Mouse (Mus musculus) spleen, adult 12 weeks (tissue): ENCODE measurements around the gene Adipor2.

Experiments used
- DNase-seq: peaks from one replicate; pipeline ENCODE4 v3.0.0; 2022; ENCODE audit warnings: low spot score

Adipor2 gene

DNA sequence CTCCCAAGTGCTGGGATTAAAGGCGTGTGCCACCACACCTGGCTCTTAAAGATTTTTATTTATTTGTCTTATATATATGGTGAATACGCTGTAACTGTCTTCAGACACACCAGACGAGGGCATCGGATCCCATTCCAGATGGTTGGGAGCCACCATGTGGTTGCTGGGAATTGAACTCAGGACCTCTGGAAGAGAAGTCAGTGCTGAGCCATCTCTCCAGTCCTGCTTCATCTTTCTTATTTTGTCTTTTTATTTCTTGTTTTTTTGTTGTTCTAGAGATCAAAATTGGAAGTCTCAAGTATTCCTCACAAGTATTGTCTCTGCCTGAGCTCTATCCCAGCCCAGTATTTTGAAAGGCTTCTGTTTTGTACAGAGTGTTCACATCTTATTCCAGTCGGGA is 2.9 kb upstream of the Adipor2 start:
- DNase-seq, result no peak

DNA sequence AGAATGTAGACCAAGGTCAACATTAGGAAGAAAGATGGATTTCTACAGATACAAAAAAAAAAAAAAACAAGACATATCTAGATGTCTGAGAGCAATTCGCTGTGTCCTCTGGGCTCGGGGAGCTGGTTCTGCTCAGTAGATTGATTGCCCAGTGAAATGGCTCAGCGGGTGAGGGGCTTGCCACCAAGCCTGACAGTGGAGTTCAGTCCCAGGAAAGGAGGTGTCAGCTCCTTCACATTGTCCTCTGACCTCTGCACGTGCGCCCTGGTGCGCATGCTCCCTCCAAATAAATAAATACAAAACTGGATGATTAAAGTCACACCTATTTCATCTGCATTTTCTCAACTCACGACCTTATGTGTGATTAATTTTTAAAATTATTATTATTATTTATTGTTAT is 1.9 kb upstream of the Adipor2 start:
- DNase-seq, result no peak

DNA sequence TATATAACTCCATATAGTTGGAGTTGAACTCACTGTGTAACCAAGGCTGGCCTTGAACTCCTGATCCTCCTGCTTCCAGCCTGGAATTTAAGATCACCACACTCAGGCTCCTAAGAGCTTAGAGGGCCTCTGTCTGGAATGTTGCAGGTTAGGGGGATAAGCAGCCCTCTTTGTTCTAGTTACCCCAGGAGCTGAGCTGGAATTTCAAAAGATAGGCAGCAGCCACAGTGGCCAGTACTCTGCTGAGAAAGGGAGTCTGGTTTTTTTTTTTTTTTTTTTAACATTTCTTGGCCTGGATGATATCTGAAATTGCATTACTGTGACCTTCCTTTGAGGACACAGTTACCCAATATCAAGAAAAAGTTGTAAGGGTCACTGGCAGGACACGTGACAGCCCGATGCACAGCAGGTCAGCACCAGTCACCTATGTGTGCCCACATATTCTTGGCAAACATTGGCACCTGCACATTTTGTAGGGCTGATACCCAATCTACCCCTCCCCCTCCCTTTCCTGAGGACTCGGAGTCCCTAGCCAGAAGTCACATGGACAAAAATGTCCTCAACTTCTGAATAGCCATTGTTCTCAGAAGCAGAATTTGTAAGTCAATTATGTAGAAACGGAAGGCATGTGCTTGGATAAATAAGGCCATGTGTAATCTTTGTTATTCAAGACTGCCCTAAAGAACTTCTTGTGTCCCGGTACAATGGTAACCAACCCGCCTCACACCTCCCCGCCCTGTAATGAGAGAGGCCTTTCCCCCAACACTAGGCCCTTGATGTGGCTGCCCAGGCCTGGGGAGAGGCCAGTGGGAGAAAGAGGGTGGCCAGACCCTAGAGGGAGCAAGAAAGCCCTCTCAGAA is 1.1 kb upstream of the Adipor2 start:
- DNase-seq, result no peak

DNA sequence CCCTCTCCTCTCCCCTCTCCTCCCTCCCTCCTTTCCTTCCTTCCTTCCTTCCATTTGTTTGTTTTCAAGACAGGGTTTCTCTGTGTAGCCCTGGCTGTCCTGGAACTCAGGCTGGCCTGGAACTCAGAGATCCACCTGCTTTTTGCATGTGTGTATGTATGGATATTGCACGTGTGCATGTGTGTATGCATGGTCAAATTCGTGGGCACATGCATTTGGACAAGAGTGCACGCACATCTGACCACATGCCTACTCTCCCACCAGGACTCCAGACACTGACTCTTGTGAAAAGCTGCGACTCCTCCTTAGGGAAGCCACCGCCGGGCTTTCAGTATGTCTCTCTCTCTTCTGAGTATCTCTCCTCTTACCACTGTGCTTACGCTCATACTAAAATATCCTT is 317 bp upstream of the Adipor2 start:
- no peak for DNase-seq

DNA sequence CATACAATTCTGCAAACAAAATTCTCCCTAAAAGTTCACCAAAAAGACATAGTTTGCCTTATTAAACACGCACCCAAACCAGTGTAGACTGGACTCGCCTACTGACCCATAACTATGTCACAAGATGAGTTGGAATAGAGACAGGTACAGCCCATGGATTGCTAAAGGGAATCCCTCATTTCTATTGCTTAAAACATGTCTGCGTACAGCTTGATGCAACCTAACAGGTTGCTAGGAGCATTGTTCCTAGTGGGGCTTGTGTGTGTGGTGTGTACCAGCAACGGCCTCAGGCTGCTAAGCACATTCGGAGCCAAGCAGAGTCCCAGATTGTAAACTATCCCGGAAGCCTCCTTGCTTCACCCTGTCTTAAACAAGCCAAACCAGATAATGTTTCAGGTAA is 861 bp downstream of the Adipor2 start:
- no peak for DNase-seq

DNA sequence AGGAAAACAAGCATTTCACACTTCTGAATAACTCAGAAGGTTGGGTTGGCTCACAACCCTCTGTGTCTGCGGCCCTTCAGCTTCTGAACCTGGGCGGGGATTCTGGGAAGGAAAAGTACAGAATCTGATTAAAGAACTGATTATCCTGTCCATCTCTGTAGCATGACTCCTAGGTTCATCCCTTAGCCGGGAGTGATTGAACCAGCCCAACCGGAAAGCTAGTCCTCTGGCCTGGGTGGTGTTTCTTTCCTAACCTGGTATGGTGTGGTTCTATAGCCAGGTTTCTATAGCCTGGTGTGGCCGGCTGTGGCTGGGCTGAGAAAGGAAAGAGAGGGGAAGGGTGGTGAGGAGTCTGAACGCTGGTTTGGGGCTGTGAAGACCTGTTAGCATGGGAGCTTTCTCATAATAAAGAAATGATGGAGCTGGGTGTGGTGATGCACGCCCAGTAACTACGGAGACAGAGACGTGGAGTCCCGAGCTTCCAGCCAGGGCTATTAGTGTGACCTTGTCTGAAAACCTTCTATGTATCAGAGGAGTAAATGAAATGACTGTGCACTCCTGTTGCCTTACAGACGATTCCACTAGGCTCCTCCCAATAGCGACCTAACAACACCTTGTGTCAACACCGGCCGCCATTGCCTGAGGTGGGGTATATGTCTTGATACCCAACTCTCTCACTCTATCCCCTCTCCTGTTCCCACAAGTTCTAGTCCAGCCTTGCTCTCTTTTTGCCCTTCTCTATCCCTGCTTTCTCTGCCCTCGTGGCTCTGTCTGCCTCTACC is 3.1 kb downstream of the Adipor2 start:
- DNase-seq, result no peak

DNA sequence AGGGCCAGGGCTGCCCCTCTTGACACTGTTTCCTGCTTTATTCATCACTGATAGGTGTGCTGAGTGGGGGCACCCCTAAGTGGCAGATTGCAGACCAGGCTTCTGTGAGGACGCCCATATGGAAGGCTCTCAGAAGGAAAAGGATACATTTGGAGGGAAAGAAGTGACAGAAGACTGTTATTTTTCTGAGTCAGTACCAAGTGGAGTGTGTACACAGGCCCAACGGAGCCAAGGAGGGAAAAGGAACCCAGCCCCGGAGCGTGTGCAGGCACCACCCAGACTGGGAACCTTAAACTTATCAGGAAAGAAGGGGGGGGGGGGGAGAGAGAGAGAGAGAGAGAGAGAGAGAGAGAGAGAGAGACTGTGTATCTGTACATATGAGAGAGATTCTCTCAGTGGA is 4.9 kb downstream of the Adipor2 start:
- DNase-seq, result no peak

DNA sequence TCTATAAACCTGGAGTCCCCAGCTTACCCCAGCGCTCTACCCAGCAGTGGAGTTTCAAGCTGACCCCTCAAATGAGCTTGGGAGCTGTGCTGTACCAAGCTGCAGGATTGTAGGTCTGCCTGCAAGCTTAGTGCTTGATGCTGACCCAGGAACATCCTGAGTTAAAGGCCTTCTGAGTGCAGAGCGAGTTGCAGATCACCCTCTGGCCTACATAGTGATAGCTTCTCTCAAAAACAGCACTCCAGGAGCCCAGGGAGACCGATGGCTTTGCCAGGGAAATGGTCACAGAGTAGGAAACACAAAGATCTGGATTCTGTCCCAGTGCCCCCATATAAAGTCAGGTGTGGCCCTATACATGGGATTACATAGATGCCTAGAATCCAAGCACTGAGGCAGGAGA is 6.0 kb downstream of the Adipor2 start:
- no peak for DNase-seq

DNA sequence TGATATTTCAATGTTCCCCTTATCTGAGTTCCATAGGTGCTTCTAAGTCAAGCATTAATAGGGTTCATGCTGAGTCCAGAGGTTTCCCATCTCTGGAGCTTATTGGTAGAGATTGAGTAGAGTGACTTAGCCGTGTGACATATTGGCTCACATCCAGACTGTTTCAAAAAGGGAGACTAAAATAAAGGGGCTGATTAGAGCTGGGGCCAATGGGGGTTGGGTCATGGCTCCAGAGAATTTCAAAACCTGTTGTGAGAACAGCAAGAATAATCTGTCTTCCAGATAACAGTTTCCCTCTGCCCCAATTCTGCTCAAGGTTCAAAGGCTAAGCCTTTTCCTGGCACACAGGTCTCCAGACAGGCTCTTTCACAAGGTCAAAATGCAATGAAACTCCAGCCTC is 7.7 kb downstream of the Adipor2 start:
- DNase-seq, result no peak

DNA sequence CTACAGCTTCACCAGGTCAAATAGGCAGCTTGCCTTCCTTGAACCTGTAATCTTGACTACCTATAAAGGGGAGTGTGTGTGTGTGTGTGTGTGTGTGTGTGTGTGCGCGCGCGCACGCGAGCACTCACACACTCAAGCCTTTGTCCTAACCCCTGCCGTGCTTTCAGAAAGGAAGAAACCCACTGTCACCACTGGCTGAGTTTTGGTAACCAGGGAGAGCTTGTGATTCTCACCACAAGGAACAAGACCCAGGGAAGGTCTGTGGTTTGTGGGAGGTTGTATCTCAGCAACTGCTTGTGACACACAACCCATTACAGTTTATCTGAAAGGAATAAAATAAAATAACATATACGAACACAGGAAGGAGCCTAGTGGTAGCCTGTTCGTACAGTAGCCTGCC is 8.9 kb downstream of the Adipor2 start:
- DNase-seq, result no peak

DNA sequence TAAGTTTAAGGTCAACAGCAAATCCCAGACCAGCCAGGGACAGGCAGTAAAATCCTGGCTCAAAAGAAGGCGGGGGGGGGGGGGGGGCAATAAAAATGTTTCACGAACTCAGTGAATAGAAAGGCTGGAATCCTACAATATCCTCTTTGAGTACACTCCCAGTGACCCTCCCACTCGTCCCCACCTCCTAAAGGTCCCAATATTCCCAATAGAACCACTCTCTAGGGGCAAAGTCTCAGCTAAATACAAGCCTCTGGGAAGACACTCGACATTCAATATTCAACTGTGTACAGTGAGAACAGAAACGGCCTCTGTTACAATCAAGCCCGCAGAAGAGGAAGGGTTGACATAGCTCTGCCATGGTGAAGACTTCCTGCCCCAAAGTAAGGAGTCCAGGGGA is 9.7 kb downstream of the Adipor2 start:
- no peak for DNase-seq

DNA sequence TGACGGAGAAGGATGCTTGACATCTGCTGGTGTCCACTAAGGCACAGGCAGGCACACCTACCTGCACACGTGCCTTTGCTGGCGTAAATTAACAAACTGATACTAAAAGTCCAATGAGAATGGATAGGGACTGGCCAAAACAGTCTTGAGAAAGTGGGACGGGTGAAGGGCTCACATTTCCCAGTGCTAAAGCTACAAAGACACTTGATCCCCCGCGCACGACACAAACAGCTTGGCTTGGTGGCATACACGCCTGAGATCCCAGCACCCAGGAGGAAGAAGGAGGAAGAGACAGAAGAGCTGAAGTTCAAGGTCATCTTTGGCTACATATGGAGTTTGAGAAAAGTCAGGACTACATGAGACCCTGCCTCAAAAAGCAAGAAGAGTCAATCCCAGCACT is 11.0 kb downstream of the Adipor2 start:
- DNase-seq, result no peak

DNA sequence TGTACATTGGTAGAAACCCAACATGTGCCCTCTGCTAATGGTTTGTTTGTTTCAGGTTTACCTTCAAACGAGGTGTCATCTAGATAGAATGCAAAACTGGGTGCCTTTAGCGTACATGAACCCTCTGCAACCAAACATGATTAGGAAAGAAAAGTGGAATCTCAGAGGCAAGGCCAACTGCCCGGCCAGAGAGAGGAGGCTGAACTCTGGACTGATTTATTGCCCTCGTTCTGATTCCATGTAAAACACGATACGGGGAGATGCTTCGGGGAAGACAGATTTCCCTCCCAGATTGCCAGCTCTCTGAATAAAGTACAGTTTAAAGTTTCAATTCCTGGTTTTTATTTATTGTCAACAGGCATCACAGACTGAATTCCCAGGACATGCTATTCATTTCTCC is 12.2 kb downstream of the Adipor2 start:
- DNase-seq, result no peak

DNA sequence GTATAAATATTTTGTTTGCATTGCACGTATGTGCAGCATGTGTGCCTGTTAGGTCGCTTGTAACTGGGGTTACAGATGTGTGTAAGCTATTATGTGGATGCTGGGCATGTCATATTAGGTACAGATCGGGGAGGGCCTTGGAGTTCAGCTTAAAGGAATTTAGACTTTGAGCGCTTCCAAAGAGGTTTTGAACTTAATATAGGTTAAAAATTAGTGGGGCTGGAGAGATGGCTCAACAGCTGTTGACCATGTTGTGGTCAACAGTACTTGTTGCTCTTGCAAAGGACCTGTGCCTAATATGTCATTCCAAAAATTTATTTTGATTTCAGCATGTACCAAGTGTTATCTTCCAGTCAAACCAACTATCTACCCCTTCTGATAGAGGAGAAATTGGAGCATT is 12.7 kb downstream of the Adipor2 start:
- no peak for DNase-seq

DNA sequence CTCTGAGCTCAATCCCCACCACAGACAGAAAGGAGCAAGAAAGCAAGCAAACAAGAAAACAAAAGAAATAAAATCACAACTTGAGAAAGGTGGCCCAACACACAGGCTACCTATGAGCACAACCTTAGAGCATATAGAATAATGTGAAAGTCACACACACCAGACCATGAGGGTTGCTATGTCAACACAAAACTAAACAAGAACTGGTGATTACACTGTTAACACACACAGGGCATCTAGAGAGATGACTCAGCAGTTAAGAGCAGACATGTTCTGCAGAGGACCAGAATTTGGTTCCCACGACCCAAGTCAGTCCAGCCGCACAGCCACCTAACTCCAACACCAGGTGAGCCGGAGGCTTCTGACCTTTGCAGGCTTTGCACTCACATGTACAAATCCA is 14.5 kb downstream of the Adipor2 start:
- DNase-seq, result no peak

DNA sequence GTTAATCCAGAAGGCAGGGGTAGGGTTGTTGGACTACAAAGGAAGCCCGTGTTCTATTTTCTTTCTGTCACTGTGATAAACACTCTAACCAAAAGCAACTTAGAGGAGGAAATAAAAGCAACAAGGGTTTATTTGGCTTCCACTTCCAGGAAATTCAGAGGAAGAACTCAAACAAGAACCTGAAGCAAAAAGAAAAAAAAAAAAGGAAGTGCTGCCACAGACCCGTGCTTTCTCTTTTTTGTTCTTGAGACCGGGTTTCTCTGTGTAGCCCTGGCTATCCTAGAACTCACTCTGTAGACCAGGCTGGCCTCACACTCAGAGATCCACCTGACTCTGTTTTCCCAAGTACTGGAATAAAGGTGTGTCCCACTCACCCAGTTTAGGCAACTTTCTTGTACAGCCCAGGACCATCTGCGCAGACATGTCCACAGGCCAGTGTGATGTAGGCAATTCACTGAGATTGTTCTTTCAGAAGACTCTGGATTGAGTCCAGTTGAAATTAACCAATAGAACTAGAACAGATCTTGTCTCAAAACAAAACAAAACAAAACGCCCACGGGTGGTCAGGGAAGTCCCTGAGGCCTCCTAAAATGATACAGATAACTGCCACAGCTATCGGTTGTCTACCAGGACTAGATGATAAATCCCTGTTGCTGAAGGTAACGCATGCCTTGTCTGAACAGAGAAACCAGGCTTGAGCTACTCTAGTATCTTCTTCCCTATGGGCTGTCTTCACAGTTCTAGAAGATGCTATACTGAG is 15.8 kb downstream of the Adipor2 start:
- no peak for DNase-seq

DNA sequence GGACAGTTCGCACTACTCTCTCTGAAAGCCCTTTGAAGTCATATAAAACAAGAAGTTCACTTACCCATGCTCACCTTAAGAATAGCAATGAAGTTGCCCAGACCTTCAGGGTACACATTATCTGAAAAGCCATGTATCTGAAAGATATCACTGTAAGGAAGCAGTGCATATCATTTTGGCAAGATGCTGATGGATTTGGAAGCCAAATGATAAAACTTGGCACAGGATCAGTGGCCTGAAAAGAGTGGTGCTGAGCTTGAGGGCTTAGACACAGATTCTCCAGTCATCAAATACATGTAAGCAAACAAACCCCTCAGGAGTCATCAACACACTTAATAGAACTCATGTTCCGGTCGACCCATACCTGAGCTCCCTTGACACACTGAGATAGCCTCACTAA is 16.9 kb downstream of the Adipor2 start:
- no peak for DNase-seq

DNA sequence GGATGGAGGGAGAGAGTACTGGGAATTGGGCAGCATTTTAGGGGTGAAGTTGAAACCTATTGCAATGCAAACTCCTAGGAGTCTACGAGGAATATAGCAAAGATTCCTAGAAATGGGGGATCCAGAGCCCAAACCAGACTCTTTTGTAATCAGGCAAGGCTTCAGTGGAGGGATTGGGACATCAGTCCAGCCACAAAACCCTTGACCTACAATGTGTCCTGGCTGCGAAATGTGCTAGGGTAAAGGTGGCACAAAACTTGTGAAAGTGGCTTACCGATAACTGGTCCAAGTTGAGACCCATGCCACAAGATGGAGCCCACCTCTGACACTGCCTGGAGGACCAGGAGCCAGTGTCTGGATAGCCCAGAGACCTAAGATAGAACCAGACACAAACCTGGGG is 18.1 kb downstream of the Adipor2 start:
- no peak for DNase-seq

DNA sequence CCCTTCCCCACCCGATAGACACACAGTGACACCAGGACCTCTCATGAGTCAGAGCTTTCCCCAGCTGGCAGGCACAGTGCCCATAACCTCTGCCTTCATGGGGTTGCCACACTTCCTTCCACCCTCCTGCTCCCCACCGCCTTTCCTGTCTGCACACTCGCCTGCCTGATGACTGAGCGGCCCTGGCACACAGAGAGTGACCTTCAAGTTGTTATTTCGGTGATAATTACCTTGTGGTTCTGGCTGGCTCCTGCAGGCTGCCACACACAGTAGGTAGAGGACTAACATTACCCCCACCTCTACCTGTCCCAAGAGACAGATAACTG is 21.2 kb downstream of the Adipor2 start:
- DNase-seq, result no peak

DNA sequence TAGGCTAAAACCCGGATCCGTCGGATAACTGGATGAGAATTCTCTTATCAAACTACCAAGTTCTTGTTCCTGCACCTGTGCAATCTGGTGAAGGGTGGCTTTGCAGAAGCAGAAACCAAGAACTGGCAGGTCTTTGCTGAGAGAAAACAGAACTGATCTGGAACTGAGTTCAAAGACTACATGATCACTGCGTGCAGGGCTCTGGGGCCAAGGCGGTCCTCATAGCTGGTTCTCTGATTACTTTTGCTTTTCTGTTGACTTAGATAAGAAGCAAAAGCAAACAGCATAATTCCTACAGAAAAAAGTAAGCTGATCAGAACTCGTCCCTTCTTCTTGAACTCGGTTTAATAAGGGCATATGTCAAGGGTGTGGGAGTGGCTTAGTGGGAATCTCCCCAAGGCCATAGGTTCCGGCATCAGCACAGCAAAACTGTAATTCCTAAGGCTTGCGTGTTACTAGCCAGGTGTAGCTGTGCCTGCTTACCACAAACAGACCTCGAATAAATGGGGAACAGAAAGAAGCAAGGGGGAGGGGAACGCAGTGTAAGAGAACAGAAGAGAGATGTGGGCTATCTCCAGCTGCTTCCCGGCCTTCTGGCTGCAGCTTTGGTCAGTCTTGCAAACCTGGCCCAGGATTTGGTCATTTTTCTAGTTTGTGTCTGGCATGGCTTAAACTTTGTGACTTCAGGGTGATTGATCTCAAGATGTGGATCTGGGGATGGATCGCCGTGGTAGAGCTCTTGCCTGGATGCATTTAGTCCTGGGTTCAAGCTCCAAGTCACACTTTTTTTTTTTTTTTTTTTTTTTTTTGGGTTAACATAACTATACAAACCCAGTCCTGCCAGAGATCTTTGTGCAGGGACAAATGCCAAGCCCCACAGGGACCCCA is 21.8 kb downstream of the Adipor2 start:
- DNase-seq, result no peak

DNA sequence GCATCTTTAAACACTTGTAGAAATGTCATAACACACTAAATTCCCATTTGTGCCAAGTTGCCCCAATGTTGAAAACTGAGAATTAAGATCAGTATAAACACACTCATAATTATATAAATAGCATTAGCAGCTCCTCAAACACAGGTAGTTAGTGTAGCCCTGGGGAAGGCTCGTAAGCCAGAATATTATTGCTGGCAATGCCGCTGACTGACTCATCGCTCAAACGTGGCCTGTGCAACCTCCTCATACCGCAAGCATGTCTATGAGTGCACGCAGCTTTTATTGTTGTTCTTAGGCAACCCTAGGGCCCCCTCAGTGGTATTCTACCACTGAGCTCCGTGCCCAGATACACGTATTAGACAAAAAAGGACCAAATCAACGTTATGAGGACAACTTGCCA is 24.7 kb downstream of the Adipor2 start:
- DNase-seq, result no peak

DNA sequence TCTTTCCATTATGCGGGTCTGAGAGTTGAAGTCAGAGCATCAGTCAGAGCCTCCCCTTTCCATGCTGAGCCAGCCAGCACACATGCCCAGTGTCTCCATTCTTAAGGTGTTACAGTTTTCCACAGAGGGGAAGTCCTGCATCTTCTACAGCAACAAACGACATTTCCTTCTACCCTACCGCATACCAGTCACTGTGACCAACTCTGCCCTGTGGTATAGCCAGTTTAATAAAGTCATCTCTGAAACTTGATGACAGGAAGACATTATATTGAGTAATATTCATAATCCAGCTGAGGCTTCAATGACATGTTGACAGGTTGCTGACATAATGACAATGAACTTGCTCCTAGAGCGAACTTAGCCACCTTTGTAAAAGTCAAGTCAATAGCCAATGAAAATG is 26.8 kb downstream of the Adipor2 start:
- DNase-seq, result no peak
